Mouse (Mus musculus): ENCODE measurements at regions not wholly inside any gene's neighbourhood (a gene's known extent, or its start where the extent isn't known, plus 50 kb on each side); places are given as distances from the start of the nearest gene placed in this dataset.

GRCm38 (mm10) chr12:97475751-97476150 is 783.5 kb downstream of the Galc start:
- peaks cover 3% of the 10 kb centered on the region; the same call in 1 of the 2 replicates for H3K4me1 ChIP-seq (ENCODE audit: control insufficient read depth, insufficient read depth, low read length)
- H3K27me3 ChIP-seq (ENCODE audit: control insufficient read depth, insufficient read depth, low read length) = no peaks in the 10 kb centered on the region
- WGBS = 29% methylated on average over 2 of the region's 2 CpGs
- ATAC-seq (ENCODE audit: insufficient read depth, low FRiP score, low TSS enrichment) (0 out of 2 replicates have a peak, but pooled peaks have one; percentile 58), DNase-seq (ENCODE audit: low spot score) (no peak)
- H3K4me2 ChIP-seq (ENCODE audit: low read depth) = no peak overlapping the region
- no peaks in the 10 kb centered on the region for H3K36me3 ChIP-seq (ENCODE audit: control insufficient read depth, insufficient read depth, low read length)
- H3K9me3 ChIP-seq (ENCODE audit: control insufficient read depth, low read length) = no peaks in the 10 kb centered on the region
- H3K9ac ChIP-seq (ENCODE audit: low read length) = no peak overlapping the region
- no peak overlapping the region for H3K4me3 ChIP-seq (ENCODE audit: low read depth, low read length)
- no peak overlapping the region for H3K27ac ChIP-seq (ENCODE audit: low read depth, low read length)

DNA sequence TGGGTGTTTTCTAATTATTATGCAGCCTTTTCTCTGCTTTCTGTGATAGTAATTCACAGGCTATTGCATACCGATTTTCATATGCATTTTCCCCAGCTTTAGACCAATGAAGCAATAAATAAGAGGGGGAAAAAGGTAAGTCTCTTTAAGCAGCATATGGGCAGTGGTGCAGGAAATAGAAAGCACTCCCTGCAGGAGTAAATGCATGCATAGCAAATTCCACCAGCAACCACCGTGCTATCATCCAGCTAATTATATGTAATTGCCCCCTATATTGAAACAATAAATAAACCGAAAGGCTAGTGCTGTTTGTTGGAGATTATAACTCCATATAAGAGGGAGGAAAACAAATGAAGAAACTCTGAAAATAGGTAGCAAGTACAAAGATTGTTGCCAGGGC is 790.1 kb downstream of the Galc start:
- Histone ChIP-seq H3K4me1 (ENCODE audit: control insufficient read depth, insufficient read depth, low read length) (no peaks in the 10 kb centered on the region), H3K36me3 (ENCODE audit: control insufficient read depth, insufficient read depth, low read length) (no peaks in the 10 kb centered on the region), H3K27ac (ENCODE audit: low read depth, low read length) (no peak overlapping the region), H3K4me2 (ENCODE audit: low read depth) (no peak overlapping the region), H3K9me3 (ENCODE audit: control insufficient read depth, low read length) (no peaks in the 10 kb centered on the region), H3K4me3 (ENCODE audit: low read depth, low read length) (no peak overlapping the region), H3K27me3 (ENCODE audit: control insufficient read depth, insufficient read depth, low read length) (no peaks in the 10 kb centered on the region), H3K9ac (ENCODE audit: low read length) (no peak overlapping the region)
- no peak for ATAC-seq (ENCODE audit: insufficient read depth, low FRiP score, low TSS enrichment)
- DNase-seq (ENCODE audit: low spot score) = no peak
- 62% methylated on average over 3 of the region's 3 CpGs for WGBS

GRCm38 (mm10) chr12:97436141-97436540 is 823.1 kb downstream of the Galc start:
- 84% methylated on average over 3 of the region's 3 CpGs for WGBS
- Histone ChIP-seq H3K36me3 (ENCODE audit: control insufficient read depth, insufficient read depth, low read length) (no peaks in the 10 kb centered on the region), H3K4me3 (ENCODE audit: low read depth, low read length) (no peak overlapping the region), H3K9me3 (ENCODE audit: control insufficient read depth, low read length) (no peaks in the 10 kb centered on the region), H3K9ac (ENCODE audit: low read length) (no peak overlapping the region), H3K4me2 (ENCODE audit: low read depth) (no peak overlapping the region), H3K27ac (ENCODE audit: low read depth, low read length) (no peak overlapping the region), H3K4me1 (ENCODE audit: control insufficient read depth, insufficient read depth, low read length) (no peaks in the 10 kb centered on the region), H3K27me3 (ENCODE audit: control insufficient read depth, insufficient read depth, low read length) (no peaks in the 10 kb centered on the region)
- ATAC-seq (ENCODE audit: insufficient read depth, low FRiP score, low TSS enrichment) = no peak
- no peak for DNase-seq (ENCODE audit: low spot score)

GRCm38 (mm10) chr12:97434021-97434420 is 825.2 kb downstream of the Galc start:
- Histone ChIP-seq H3K27ac (ENCODE audit: low read depth, low read length) (no peak overlapping the region), H3K9me3 (ENCODE audit: control insufficient read depth, low read length) (no peaks in the 10 kb centered on the region), H3K27me3 (ENCODE audit: control insufficient read depth, insufficient read depth, low read length) (no peaks in the 10 kb centered on the region), H3K9ac (ENCODE audit: low read length) (no peak overlapping the region), H3K36me3 (ENCODE audit: control insufficient read depth, insufficient read depth, low read length) (no peaks in the 10 kb centered on the region), H3K4me1 (ENCODE audit: control insufficient read depth, insufficient read depth, low read length) (no peaks in the 10 kb centered on the region), H3K4me2 (ENCODE audit: low read depth) (no peak overlapping the region), H3K4me3 (ENCODE audit: low read depth, low read length) (no peak overlapping the region)
- DNase-seq (ENCODE audit: low spot score) (no peak), ATAC-seq (ENCODE audit: insufficient read depth, low FRiP score, low TSS enrichment) (no peak)
- WGBS = 90% methylated on average over 1 of the region's 1 CpGs

GRCm38 (mm10) chr12:97432704-97433103 is 826.6 kb downstream of the Galc start:
- no peak overlapping the region for H3K9ac ChIP-seq (ENCODE audit: low read length)
- no peak overlapping the region for H3K4me3 ChIP-seq (ENCODE audit: low read depth, low read length)
- H3K27me3 ChIP-seq (ENCODE audit: control insufficient read depth, insufficient read depth, low read length) = no peaks in the 10 kb centered on the region
- no peak for DNase-seq (ENCODE audit: low spot score)
- no peak for ATAC-seq (ENCODE audit: insufficient read depth, low FRiP score, low TSS enrichment)
- H3K9me3 ChIP-seq (ENCODE audit: control insufficient read depth, low read length) = no peaks in the 10 kb centered on the region
- H3K4me1 ChIP-seq (ENCODE audit: control insufficient read depth, insufficient read depth, low read length) = no peaks in the 10 kb centered on the region
- no peaks in the 10 kb centered on the region for H3K36me3 ChIP-seq (ENCODE audit: control insufficient read depth, insufficient read depth, low read length)
- H3K27ac ChIP-seq (ENCODE audit: low read depth, low read length) = no peak overlapping the region
- 81% methylated on average over 4 of the region's 4 CpGs for WGBS
- H3K4me2 ChIP-seq (ENCODE audit: low read depth) = no peak overlapping the region

DNA sequence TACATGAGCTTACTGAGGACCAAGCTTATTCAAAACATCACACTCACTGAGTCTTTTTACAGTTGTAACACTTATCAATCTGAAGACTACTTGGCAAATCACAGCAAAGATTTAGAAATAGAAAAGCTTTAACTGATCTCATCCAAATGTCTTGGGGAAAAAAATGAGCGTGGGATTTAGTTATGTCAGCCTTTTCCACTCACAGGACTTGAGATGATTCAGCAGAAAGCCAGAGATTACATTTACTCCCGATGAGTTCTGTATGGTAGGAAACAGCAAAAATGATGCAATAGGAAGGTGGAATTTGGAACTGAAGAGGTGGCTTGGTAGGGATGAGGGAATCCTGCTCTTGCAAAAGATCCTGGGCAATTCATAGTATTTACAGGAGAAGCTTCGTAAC is 831.0 kb downstream of the Galc start:
- WGBS = 92% methylated on average over 3 of the region's 3 CpGs
- no peaks in the 10 kb centered on the region for H3K9me3 ChIP-seq (ENCODE audit: control insufficient read depth, low read length)
- H3K27me3 ChIP-seq (ENCODE audit: control insufficient read depth, insufficient read depth, low read length) = no peaks in the 10 kb centered on the region
- H3K4me2 ChIP-seq (ENCODE audit: low read depth) = no peak overlapping the region
- no peak overlapping the region for H3K27ac ChIP-seq (ENCODE audit: low read depth, low read length)
- no peaks in the 10 kb centered on the region for H3K4me1 ChIP-seq (ENCODE audit: control insufficient read depth, insufficient read depth, low read length)
- no peak overlapping the region for H3K9ac ChIP-seq (ENCODE audit: low read length)
- no peak for ATAC-seq (ENCODE audit: insufficient read depth, low FRiP score, low TSS enrichment)
- no peak for DNase-seq (ENCODE audit: low spot score)
- H3K36me3 ChIP-seq (ENCODE audit: control insufficient read depth, insufficient read depth, low read length) = no peaks in the 10 kb centered on the region
- H3K4me3 ChIP-seq (ENCODE audit: low read depth, low read length) = no peak overlapping the region

GRCm38 (mm10) chr12:97424726-97425125 is 834.5 kb downstream of the Galc start:
- Histone ChIP-seq H3K27me3 (ENCODE audit: control insufficient read depth, insufficient read depth, low read length) (no peaks in the 10 kb centered on the region), H3K36me3 (ENCODE audit: control insufficient read depth, insufficient read depth, low read length) (no peaks in the 10 kb centered on the region), H3K27ac (ENCODE audit: low read depth, low read length) (no peak overlapping the region), H3K4me2 (ENCODE audit: low read depth) (no peak overlapping the region), H3K4me3 (ENCODE audit: low read depth, low read length) (no peak overlapping the region), H3K4me1 (ENCODE audit: control insufficient read depth, insufficient read depth, low read length) (no peaks in the 10 kb centered on the region), H3K9me3 (ENCODE audit: control insufficient read depth, low read length) (no peaks in the 10 kb centered on the region), H3K9ac (ENCODE audit: low read length) (no peak overlapping the region)
- 85% methylated on average over 3 of the region's 3 CpGs for WGBS
- ATAC-seq (ENCODE audit: insufficient read depth, low FRiP score, low TSS enrichment) (no peak), DNase-seq (ENCODE audit: low spot score) (no peak)

DNA sequence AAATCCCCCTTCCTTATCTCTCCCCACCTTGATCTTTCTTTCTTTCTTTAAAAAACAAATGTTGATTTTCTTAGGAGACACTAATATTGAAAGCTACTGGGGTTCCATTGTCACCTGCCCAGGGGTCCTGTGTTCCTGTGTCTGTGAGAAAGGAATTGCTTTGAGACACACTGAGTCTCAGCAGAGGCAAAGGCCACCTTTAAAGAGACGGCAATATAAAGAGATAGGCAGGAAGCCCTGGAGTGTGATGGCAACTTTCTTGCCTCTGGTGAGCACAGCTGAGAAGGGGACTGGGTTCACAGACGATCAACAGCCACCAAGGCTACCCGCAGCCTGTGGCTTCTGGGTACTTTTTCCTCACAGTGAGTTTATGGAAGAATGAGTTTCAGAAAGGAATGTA is 855.8 kb downstream of the Galc start:
- no peak overlapping the region for H3K4me2 ChIP-seq (ENCODE audit: low read depth)
- DNase-seq (ENCODE audit: low spot score) (no peak), ATAC-seq (ENCODE audit: insufficient read depth, low FRiP score, low TSS enrichment) (no peak)
- no peaks in the 10 kb centered on the region for H3K36me3 ChIP-seq (ENCODE audit: control insufficient read depth, insufficient read depth, low read length)
- no peaks in the 10 kb centered on the region for H3K9me3 ChIP-seq (ENCODE audit: control insufficient read depth, low read length)
- H3K27me3 ChIP-seq (ENCODE audit: control insufficient read depth, insufficient read depth, low read length) = no peaks in the 10 kb centered on the region
- no peak overlapping the region for H3K9ac ChIP-seq (ENCODE audit: low read length)
- no peaks in the 10 kb centered on the region for H3K4me1 ChIP-seq (ENCODE audit: control insufficient read depth, insufficient read depth, low read length)
- no peak overlapping the region for H3K27ac ChIP-seq (ENCODE audit: low read depth, low read length)
- 12% methylated on average over 3 of the region's 3 CpGs for WGBS
- H3K4me3 ChIP-seq (ENCODE audit: low read depth, low read length) = no peak overlapping the region

- no peak overlapping the region for H3K4me2 ChIP-seq (ENCODE audit: low read depth)
- no peak for ATAC-seq (ENCODE audit: insufficient read depth, low FRiP score, low TSS enrichment)
- no peak overlapping the region for H3K9ac ChIP-seq (ENCODE audit: low read length)
- H3K27ac ChIP-seq (ENCODE audit: low read depth, low read length) = no peak overlapping the region
- no peaks in the 10 kb centered on the region for H3K4me1 ChIP-seq (ENCODE audit: control insufficient read depth, insufficient read depth, low read length)
- H3K9me3 ChIP-seq (ENCODE audit: control insufficient read depth, low read length) = no peaks in the 10 kb centered on the region
- no peak for DNase-seq (ENCODE audit: low spot score)
- 28% methylated on average over 9 of the region's 10 CpGs for WGBS
- no peak overlapping the region for H3K4me3 ChIP-seq (ENCODE audit: low read depth, low read length)
- no peaks in the 10 kb centered on the region for H3K27me3 ChIP-seq (ENCODE audit: control insufficient read depth, insufficient read depth, low read length)
- no peaks in the 10 kb centered on the region for H3K36me3 ChIP-seq (ENCODE audit: control insufficient read depth, insufficient read depth, low read length)
Measured at GRCm38 (mm10) chr12:97402412-97403396, 856.6 kb downstream of the Galc start.

Measured in neural tube, embryonic 11.5 days (tissue).